Mouse (Mus musculus) urinary bladder, adult 2 months (tissue): ENCODE results near the gene Neu3. TPM values are rescaled to one million over a fixed set of nuclear protein-coding genes. Genes with fewer than 3 reads are reported as not detected.
"Not testable (repeated sequence)": the region's sequence is repeated elsewhere in the genome, so short reads cannot be mapped to it uniquely, and the experiment has no call there.

Experiments
- DNase-seq: peaks from one replicate; pipeline ENCODE4 v3.0.0; 2022; ENCODE audit warnings: low spot score
- polyA plus RNA-seq: library from polyadenylated mRNA; depleted of rRNA; stranded (reverse); fragments of >200 nt; gene quantifications from 2 replicates; pipeline ENCODE4 v1.2.3, GENCODE M21; 2012

The Neu3 gene
- polyA plus RNA-seq, 1 experiment = 5.9 TPM

- DNase-seq = no peak
Observed at GRCm38 (mm10) chr7:99834314-99834853, 6.2 kb upstream of the Neu3 start.

DNA sequence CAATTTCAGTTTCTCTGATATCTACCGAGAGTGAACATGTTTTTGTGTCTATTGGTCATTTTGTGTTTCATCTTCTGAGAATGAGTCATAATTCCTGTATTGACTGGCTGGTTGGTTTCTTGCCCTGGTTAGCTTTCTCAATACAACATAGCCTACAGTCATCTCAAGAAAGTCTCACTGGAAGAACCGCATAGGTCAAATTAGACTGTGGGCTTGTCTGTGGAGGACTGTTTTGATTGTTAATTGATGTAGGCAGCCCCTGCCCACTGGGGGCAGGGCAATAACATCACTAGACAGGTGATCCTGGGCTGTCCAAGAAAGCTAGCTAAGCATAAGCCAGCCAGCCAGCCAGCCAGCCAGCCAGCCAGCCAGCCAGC lies 5.6 kb upstream of the Neu3 start:
- no peak for DNase-seq

GRCm38 (mm10) chr7:99833115-99833845 lies 5.1 kb upstream of the Neu3 start:
- DNase-seq = no peak

DNA sequence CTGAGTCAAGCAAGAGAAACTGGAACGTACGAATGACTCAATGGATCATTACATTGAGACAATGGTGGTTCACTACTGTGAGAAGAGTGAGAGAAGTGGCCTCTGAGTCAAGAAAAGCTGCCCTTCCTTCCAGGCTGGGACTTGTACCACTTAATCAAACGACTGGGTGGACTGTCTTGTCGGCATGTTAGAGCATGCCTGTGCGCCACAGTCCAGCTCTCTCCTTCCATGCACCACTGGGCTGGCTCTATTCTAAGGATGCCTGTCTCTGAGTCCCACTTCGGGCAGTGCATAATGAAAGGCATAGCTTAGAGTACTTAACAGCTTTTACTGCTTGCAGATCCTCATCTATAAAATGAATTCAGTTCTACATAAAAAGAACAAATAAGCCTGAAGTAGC lies 2.1 kb downstream of the Neu3 start:
- DNase-seq = no peak

GRCm38 (mm10) chr7:99825511-99825910 lies 2.7 kb downstream of the Neu3 start:
- DNase-seq = no peak

DNA sequence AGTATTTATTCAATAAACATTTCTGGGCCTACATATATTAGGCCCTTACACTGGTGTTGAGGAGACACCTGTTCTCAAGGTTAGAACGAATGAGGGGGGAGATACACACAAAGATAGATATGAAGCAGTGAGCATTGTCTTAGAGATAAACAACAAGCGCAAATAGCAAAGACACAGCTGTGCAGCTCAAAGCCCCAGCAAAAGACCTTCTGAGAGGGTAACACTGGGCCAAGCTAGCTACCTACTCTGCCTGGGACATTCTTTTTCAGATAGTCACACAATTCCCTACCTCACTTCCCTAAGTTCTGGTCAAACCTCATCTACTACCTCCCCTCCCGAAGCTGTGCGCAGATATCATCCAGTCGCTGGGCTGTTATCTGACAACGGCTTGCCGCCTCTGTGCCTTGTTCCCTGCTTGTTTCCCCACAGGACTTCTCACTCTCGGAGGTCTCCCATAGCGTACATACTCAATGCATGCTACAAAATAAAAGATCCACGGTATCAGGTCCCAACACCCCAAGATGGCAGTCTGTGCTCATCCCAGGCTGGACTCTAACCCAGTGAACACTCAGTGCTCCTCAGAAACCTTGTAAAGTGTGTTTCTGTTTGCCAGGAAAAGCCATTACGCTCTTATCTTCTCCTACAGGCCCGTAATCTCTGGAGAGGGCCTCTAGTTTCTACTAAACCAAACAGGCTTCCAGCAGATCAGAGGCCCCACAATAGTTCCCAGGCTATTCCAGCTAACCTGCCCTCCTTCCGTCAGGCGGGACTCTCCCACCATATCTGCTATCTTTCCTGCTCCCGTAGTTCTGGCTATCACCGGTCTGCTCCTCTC lies 3.4 kb downstream of the Neu3 start:
- DNase-seq = no peak

GRCm38 (mm10) chr7:99823045-99823663 lies 5.1 kb downstream of the Neu3 start:
- no peak for DNase-seq

GRCm38 (mm10) chr7:99822426-99822825 lies 5.8 kb downstream of the Neu3 start:
- DNase-seq = no peak

GRCm38 (mm10) chr7:99821953-99822352 lies 6.3 kb downstream of the Neu3 start:
- DNase-seq = no peak

GRCm38 (mm10) chr7:99818181-99818725 lies 10.0 kb downstream of the Neu3 start:
- not testable (repeated sequence) for DNase-seq

DNA sequence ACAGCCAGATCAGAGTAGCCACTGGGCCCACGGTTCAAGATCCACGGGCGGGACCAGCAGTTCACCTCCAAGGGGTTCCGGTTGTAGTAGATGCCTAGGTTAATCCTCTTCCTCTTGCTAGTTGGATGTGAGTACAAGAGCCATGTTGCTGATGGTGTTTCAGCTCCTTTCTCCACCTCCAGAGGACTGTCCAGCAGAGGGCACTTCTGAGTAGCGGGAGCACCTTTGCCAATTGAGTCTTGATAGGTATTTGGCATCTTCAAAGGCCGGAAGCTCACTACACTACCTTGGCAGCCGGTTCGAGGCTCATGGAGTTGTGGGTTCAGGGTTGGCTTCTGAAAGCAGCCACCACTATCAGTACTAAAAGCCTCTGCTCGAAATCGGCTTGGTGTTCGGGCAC lies 14.8 kb downstream of the Neu3 start:
- DNase-seq = no peak

GRCm38 (mm10) chr7:99811661-99812060 lies 16.6 kb downstream of the Neu3 start:
- no peak for DNase-seq

DNA sequence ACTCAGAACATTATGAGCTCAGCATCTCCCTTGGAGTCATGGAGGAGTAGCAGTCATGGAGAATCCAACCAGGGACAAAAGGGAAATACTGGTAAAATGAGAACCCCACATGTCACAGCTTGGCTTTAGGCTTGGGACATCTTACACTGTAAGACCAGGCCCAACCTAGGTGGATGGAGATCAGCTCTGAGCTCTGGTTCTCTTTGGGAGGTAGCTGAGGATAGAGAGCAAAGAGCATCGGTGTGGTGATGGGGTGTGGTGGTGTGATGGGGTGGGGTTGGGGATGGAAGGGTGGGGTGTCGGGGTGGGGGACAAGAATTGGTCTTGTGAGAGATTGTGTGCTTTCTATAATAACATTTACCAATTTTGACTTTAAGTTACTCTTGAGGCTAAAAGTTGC lies 17.4 kb downstream of the Neu3 start:
- no peak for DNase-seq

GRCm38 (mm10) chr7:99807043-99807442 lies 21.2 kb downstream of the Neu3 start:
- not testable (repeated sequence) for DNase-seq

DNA sequence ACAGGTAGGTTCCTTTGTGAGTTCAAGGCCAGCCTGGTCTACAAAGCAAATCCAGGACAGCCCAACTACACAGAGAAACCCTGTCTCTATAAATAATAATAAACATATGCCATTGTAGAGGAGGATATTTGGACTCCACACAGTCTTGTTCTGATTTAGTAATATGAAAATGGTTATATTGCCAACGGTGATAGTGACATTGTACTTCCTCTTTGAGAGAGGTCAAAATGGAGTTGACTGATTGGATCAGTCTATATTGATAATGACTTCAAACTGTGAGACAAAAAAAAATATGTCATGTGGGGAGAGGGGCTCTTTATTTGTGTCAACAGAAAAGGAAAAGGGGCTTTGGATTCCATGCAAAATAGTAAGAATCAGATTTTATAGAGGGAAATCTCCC lies 22.9 kb downstream of the Neu3 start:
- no peak for DNase-seq

DNA sequence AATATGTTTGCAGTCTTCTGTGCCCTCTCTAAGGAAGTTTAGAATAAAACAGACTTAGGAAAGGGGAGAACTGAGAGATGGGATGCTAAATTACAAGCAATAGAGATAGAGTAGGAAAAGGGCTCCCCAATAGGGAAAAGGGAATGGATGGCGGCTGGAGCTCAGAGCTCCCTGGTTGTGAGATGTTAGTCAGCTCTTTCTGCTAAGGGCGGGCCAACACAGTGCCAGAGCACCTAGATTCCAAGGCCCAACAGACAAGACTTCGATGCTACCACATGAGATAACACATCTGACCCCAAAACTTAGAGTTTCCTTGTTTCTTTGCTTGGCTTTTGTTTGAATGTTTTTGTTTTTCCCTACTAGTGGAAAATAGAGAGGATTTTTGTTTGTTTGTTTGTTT lies 24.2 kb downstream of the Neu3 start:
- DNase-seq = not testable (repeated sequence)

- no peak for DNase-seq
Observed at GRCm38 (mm10) chr7:99803535-99803934, 24.7 kb downstream of the Neu3 start.

DNA sequence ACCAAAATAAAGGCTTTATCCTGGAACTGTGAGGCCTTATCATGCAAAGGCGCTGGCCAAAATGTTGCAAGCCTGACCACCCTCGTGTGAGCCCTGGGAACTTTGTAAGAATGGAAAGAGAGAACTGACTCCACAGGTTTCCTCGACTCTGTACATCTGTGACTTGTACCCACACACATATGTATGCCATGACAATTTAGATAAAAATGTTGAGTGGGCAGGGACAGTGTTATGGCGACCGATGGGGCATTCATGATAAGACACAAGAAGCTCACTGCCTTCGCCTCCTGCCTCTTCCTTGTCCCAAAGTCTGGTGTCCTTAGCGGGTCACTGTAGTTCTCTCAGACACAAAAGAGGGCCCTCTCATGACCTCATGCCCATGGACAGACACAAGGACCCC lies 29.1 kb downstream of the Neu3 start:
- DNase-seq = no peak

DNA sequence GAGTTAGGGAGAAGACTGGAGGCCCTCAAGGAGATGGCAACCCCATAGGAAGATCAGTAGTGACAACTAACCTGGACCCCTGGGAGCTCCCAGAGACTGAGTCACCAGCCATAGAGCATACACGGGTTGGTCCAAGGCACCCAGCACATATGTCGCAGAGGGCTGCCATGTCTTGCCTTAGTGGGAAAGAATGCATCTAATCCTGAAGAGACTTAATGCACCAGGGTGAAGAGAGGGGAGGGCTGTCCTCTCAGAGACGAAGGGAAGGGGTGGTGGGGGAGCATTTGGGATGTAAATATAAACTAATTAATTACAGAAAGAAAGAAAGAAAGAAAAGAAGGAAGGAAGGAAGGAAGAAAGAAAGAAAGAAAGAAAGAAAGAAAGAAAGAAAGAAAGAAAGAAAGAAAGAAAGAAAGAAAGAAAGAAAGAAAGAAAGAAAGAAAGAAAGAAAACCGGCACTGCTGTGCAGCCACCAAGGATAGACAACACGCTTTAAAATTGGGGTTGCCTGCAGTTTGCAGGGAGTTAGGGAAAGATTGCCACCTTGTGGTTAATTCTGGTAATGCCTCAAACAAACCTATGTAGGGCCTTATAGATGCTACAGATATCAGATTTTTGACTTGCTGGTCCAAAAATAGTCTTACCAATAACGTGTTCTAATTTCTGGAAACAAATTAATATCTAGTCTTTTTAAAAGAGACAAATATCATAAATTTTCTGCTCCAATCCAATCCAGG lies 30.1 kb downstream of the Neu3 start:
- DNase-seq = no peak

DNA sequence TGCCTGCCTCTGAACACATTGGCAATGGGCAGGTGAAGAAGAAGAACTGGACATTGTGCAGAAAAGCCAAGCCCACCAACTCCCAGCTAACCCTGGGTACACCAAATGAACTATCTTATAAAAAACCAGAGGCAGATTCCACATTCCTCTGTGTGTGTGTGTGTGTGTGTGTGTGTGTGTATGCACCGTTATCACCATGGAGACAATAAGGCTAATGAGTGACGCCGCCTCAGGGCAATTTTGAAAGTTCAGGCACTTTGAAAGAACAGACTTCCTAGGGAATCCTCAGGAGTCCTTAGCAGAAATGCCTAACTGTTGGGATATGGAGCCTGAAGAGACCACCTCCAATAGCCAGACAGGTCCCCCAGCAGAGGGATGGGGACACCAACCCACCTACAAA lies 31.0 kb downstream of the Neu3 start:
- DNase-seq = no peak

DNA sequence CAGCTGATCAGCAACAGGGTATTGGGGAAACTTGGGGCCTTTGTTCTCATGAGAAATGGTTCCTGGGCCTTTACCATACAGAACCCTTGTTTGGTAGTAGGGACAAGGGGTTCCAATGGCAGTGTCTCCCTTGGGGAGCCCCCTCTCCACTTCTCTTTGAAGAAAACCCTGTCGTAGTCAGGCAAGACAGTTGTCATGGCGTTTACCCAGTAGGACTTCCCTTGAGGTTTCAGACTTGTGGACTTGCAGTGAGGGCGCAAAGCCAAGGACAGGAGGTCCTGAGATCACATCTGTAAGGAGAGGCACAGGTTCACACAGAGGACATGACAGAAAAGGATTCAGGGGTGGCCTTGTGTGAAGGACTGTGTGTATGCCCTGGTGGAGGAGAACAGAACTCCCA lies 31.7 kb downstream of the Neu3 start:
- DNase-seq = no peak
